Mouse (Mus musculus): ENCODE results near the gene Lta.

Gene Lta

GRCm38 (mm10) chr17:35159638-35160037, 45.5 kb downstream of the Lta start:
- DNase-seq (ENCODE audit: low spot score in 2 of 2), result no peak

- DNase-seq (ENCODE audit: low spot score in 2 of 2), result no peak
Observed at GRCm38 (mm10) chr17:35158850-35159593, 46.1 kb downstream of the Lta start.

DNA sequence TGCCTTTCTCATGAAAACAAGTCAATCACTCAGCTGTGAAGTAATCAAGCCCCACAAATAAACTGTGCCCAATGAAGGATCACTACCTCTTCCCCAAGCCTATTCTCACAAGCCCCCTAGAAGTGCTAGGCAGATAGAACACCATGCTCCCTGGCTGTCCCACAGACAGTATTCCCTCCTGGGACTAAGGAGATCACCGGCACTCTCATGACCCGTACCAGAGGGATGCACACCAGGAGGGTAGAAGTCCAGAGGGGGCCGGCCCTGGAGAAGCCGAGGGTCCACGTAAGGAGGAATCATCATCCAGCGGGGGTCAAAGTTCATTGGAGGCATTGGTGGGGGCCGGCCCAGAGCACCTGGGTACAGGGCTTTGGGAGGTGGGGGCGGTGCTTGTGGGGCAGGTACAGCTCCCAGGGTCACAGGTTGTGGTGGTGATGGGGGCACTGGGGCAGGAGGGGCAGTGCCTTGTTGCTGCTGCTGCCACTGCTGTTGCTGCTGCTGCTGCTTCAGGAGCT, 47.4 kb downstream of the Lta start:
- DNase-seq (ENCODE audit: low spot score in 2 of 2), result no peak

DNA sequence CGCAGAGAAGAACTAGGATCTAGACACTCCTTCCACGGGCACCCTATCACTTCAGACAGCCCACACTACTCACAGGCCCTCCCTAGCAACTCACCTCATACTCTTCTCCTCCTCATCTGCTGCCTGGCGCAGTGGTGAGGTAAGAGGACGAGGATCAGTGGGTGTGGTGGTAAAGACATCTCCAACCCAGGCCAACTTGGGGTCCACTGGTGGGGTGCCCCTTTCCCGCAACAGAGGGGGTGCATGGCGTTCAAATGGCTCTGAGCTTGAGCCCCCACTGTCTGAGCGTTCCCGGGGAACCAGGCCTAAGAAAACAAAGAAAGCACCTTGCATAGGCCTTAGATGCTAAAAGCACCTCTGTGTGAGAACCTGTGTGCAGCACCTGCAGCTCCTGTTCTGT, 47.9 kb downstream of the Lta start:
- DNase-seq (ENCODE audit: low spot score in 2 of 2), result no peak

DNA sequence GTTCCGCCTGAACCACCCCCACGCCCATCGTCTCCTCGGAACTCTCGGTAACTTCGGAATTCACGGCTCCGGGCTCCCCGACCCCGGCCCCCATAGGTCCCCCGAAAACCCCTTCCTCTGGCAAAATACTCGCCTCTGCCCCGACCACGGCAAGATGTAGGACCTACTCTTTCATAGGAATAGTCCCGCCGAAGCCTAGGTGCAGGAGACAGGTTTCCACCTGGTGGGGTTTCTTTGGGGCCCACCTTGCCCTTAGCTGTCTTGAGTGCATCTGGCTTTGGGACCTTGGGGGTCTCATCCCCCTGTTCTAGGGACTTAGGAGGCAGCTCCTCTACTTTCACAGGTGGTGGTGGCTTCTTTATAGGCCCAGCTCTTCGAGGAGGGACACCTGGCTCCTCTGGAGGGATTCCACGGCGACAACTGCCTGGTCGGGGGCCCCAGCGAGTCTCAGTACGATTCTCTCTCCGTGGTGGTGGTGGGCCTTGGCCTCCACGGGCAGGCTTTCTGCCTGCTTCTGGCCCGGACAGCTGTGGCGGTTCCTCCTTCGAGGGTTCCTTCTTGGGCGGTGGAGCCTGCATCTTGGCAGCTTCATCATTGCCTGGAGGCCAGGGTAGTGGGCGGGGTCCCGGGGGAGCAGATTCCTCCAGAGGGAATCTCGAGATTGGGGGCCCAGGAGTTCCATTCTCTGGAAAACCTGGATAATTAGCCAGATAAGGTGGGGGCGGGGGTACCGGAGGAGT, 48.5 kb downstream of the Lta start:
- no peak for DNase-seq (ENCODE audit: low spot score in 2 of 2)

DNA sequence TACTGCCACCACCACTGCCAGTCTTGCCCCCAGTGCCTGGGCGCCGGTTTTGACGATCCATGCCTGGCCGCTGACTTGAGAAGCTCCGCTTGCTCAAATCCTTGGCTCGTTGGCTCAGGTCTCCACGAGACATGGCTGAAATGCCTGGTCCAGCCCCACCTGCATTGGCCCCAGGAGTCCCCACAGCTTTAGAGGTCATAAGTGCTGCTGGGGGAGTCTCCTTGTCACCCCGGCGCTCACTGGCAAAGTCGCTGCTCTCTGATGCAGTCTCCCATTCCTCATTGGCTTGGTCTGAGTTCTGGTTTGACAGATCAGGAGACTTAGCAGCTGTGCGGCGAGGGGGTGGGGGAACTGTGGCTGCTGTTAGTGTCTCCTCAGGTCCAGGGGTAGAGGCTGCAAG, 49.7 kb downstream of the Lta start:
- DNase-seq (ENCODE audit: low spot score in 2 of 2), result no peak

DNA sequence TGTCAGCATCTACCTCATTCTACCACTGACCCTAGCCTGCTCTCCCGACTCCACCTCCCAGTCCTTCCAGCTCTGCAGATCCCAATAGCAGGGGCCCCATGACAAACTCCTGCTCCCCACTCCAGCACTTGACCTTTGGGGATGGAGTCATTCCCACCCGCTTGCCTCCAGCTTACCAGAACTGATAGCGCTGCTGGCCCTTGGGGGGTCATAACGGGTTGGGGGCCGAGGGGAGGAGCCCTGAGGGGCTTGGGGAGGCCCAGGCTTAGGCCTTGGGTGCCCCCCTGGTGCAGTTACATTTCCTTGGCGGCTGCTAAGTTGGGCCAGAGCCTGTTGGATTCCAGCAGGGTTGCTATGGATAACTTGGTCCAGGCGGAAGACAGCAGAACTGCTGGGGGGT, 50.5 kb downstream of the Lta start:
- no peak for DNase-seq (ENCODE audit: low spot score in 2 of 2)

- no peak for DNase-seq (ENCODE audit: low spot score in 2 of 2)
Observed at GRCm38 (mm10) chr17:35153931-35154330, 51.2 kb downstream of the Lta start.

All from urinary bladder, postnatal 36 days (tissue).